Mouse (Mus musculus) lung, adult 2 months (tissue): Measurements from ENCODE around the gene Cnpy1.

ENCODE experiments used
- CTCF ChIP-seq: fragments of 200-500 bp; IDR thresholded peaks from 2 replicates; pipeline ENCODE4 v1.5.1; 2011; ENCODE audit warnings: mild to moderate bottlenecking, low read length, control low read depth; ENCODE audit not compliant: insufficient read depth
- POLR2A ChIP-seq: fragments of 200-500 bp; IDR thresholded peaks from 2 replicates; pipeline ENCODE4 v1.6.1; 2011; ENCODE audit warnings: low read depth, mild to moderate bottlenecking, control low read depth, low read length, borderline replicate concordance; ENCODE audit errors: extremely low read depth

DNA sequence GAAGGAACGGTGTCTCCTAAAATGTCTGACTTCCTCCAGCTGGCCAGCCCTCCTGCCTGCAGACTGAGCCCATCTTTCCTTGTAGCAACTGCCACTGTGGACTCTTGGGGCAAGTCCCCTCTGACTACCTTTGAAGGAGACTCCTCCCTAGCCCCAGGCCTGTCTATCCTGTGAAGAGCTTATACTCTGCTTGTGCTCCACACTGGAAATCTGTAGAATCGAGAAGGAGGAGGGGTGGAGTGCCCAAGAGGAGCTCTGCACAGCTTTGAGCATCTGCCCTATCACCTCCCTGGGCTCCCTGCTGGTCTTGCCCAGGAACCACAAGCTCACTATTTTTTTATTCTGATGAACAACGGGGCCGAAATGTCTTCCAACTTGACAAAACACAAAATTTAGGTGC lies 485 bp downstream of the Cnpy1 start:
- no peak for TF ChIP-seq POLR2A
- TF ChIP-seq CTCF, result no peak
